Mouse (Mus musculus) cerebellum, adult 2 months (tissue): Measurements from ENCODE around the gene Cdh15. TPM values are rescaled to one million over a fixed set of nuclear protein-coding genes. Genes with fewer than 3 reads are reported as not detected.
A peak's percentile ranks its signal among the peaks of the same experiment; 100 is the strongest.

Experiments used
- DNase-seq, 2 experiments: peaks; one replicate each; pipeline ENCODE4 v3.0.0; 2021
- H3K27ac ChIP-seq: fragments of 200-500 bp; 2 replicates; pipeline ENCODE4 v1.5.1; 2012; ENCODE audit warnings: low read length, control low read depth, inconsistent platforms; ENCODE audit not compliant: insufficient read depth
- H3K27me3 ChIP-seq: fragments of 200-500 bp; 2 replicates; pipeline ENCODE4 v1.6.1; 2012; ENCODE audit warnings: inconsistent platforms, mild to moderate bottlenecking, low read length, moderate library complexity; ENCODE audit not compliant: control insufficient read depth, insufficient read depth
- H3K4me1 ChIP-seq: fragments of 200-500 bp; 2 replicates; pipeline ENCODE4 v1.6.1; 2011; ENCODE audit warnings: low read length; ENCODE audit not compliant: control insufficient read depth, insufficient read depth
- H3K4me3 ChIP-seq: fragments of 200-500 bp; replicated peaks from 2 replicates; pipeline ENCODE3; 2011; ENCODE audit warnings: mild to moderate bottlenecking, low read depth, low read length, control low read depth; ENCODE audit not compliant: insufficient read depth
- CTCF ChIP-seq: fragments of 200-500 bp; IDR thresholded peaks from 2 replicates; pipeline ENCODE4 v1.5.1; 2011; ENCODE audit warnings: low read depth, mild to moderate bottlenecking, control low read depth, low read length, moderate library complexity, borderline replicate concordance; ENCODE audit not compliant: insufficient read depth
- POLR2A ChIP-seq: fragments of 200-500 bp; IDR thresholded peaks from 2 replicates; pipeline ENCODE4 v1.6.1; 2011; ENCODE audit warnings: low read length, control low read depth, borderline replicate concordance; ENCODE audit not compliant: insufficient read depth
- WGBS: fragments of 180-500 bp; shearing (Covaris S2); methylation state at CpG from one replicate; pipeline ENCODE4 v1.1.7; 2018; 5-methylcytosine and 5-hydroxymethylcytosine counted together
- polyA plus RNA-seq: library from polyadenylated mRNA; depleted of rRNA; stranded (reverse); fragments of >200 nt; gene quantifications from 2 replicates; pipeline ENCODE4 v1.2.3, GENCODE M21; 2012

Cdh15 gene
- polyA plus RNA-seq, 1 experiment = 26.5 TPM

- no peak overlapping the region for H3K27ac ChIP-seq
- TF ChIP-seq POLR2A (no peak), CTCF (no peak)
- WGBS = 56% methylated on average over 8 of the region's 8 CpGs
These were observed 49.4 kb downstream of the Cdh15 start for GRCm38 (mm10) chr8:122897200-122897599.

GRCm38 (mm10) chr8:122898018-122898417, 50.3 kb downstream of the Cdh15 start:
- Histone ChIP-seq H3K4me3 (no peak overlapping the region), H3K27me3 (no peaks in the 10 kb centered on the region), H3K27ac (no peak overlapping the region), H3K4me1 (peaks cover 31% of the 10 kb centered on the region)
- TF ChIP-seq CTCF (no peak), POLR2A (no peak)
- WGBS = 91% methylated on average over 4 of the region's 4 CpGs
- DNase-seq = no peak

More at GRCm38 (mm10) chr8:122897200-122897599, 49.4 kb downstream of the Cdh15 start:
- Histone ChIP-seq H3K27me3 (no peaks in the 10 kb centered on the region), H3K4me3 (no peak overlapping the region), H3K4me1 (peaks cover 23% of the 10 kb centered on the region)
- no peak for DNase-seq

- Histone ChIP-seq H3K4me3 (no peak overlapping the region), H3K27ac (no peak overlapping the region), H3K4me1 (peaks cover 32% of the 10 kb centered on the region), H3K27me3 (no peaks in the 10 kb centered on the region)
- TF ChIP-seq CTCF (no peak), POLR2A (no peak)
- WGBS = 91% methylated on average over 12 of the region's 12 CpGs
- no peak for DNase-seq
These were observed 50.7 kb downstream of the Cdh15 start for GRCm38 (mm10) chr8:122898473-122898872.

GRCm38 (mm10) chr8:122899085-122899484, 51.3 kb downstream of the Cdh15 start:
- Histone ChIP-seq H3K27me3 (no peaks in the 10 kb centered on the region), H3K4me1 (peaks cover 32% of the 10 kb centered on the region), H3K4me3 (no peak overlapping the region), H3K27ac (no peak overlapping the region)
- WGBS = 52% methylated on average over 5 of the region's 5 CpGs
- no peak for DNase-seq
- no peak for TF ChIP-seq POLR2A
- TF ChIP-seq CTCF = no peak

GRCm38 (mm10) chr8:122901476-122901875, 53.7 kb downstream of the Cdh15 start:
- no peak for DNase-seq
- Histone ChIP-seq H3K4me1 (peaks cover 53% of the 10 kb centered on the region), H3K27me3 (no peaks in the 10 kb centered on the region), H3K4me3 (no peak overlapping the region), H3K27ac (peak overlapping the region; percentile 12)
- WGBS = 44% methylated on average over 7 of the region's 7 CpGs
- no peak for TF ChIP-seq POLR2A

- no peaks in the 10 kb centered on the region for H3K27me3 ChIP-seq
- peaks cover 53% of the 10 kb centered on the region for H3K4me1 ChIP-seq
- WGBS = 51% methylated on average over 8 of the region's 8 CpGs
- no peak for DNase-seq
- H3K27ac ChIP-seq = peak overlapping the region; percentile 12
- H3K4me3 ChIP-seq = no peak overlapping the region
- TF ChIP-seq POLR2A = no peak
- no peak for TF ChIP-seq CTCF
These were observed 54.2 kb downstream of the Cdh15 start for GRCm38 (mm10) chr8:122901892-122902515.

- WGBS = 5% methylated on average over 3 of the region's 3 CpGs
These were observed 54.8 kb downstream of the Cdh15 start for GRCm38 (mm10) chr8:122902581-122902980.

GRCm38 (mm10) chr8:122903002-122903401, 55.2 kb downstream of the Cdh15 start:
- Histone ChIP-seq H3K27me3 (no peaks in the 10 kb centered on the region), H3K27ac (peak overlapping the region; percentile 75; the same call in 1 of the 2 replicates), H3K4me1 (peaks cover 58% of the 10 kb centered on the region), H3K4me3 (no peak overlapping the region)
- no peak for DNase-seq
- WGBS = 55% methylated on average over 5 of the region's 5 CpGs
- TF ChIP-seq POLR2A (no peak), CTCF (no peak)

More at GRCm38 (mm10) chr8:122902581-122902980, 54.8 kb downstream of the Cdh15 start:
- no peaks in the 10 kb centered on the region for H3K27me3 ChIP-seq
- no peak overlapping the region for H3K4me3 ChIP-seq
- peak; percentile 55 to 57 for DNase-seq
- TF ChIP-seq CTCF = no peak
- TF ChIP-seq POLR2A = no peak
- H3K4me1 ChIP-seq = peaks cover 54% of the 10 kb centered on the region
- H3K27ac ChIP-seq = peak overlapping the region; percentile 12
